Mouse (Mus musculus): ENCODE data around the gene Cgref1.
A peak's percentile ranks its signal among the peaks of the same experiment; 100 is the strongest.

Cgref1 gene

DNA sequence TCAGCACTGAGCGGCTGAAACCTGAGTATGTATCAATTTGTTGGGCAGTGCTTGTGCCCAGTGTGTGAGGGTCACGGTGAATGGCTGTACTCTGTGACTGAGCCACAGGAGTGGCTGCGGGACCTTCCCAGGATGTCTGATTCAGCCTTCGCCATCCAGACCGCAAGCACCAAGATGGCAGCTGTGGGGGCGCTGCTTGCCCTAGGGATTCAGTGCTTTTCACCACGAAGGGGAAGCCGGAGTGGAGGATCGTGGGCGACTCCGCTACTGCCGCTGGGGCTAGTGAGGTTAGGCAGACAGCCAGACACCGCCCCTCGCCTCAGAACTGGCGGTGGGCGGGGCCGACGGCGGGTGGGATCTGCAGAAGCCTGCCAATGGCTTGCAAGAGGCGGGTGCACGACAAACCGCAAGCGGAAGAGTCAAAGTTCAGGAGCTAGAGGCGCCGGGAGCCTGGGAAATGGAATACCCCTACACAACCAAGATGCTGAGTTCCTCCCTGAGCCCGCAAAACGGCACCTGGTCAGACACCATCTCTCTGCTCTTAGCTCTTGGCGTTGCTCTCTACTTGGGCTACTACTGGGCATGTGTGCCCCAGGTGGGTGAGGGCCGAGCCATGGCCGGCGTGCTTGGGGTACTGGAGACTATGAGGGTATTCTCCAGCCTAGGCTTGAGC is 4.4 kb upstream of the Cgref1 start:
- peak; percentile 96 for DNase-seq

DNA sequence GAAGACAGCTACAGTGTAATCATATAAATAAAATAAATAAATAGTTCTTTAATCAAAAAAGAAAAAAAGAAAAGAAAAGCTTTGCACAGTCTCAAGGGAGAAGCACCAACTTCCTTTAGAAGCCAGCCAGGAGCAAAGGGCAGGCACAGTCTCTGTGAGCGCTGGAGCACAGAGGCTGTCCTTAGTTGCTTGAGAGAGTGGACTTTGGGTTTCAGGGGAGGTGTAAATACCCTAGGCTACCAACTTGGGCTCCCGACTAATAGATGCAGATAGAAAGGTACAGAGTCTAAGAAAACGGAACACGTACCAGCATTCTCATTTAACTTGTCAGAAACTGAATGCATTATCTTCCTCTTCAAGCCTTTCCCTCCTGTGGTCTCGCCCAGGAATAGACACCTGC is 3.2 kb upstream of the Cgref1 start:
- peak; percentile 83 for DNase-seq

DNA sequence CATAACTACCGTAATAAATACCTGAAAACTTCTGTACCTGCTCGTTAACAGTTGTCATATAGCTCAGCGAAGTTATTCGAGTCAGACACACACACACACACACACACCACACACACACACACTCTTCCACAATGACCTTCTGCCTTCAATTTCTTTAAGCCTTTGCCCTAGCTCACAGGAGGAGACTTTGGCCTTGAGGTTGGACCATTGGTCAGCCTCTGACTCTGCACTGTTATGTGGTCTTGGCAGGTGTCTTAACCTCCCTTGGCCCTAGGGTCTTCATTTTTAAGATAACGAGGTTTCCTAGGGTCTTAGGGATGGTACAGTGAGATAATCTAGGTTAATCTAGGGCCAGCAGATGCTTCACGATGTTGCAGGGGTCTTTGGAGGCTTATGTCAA is 1.0 kb downstream of the Cgref1 start:
- DNase-seq = peak; percentile 81

DNA sequence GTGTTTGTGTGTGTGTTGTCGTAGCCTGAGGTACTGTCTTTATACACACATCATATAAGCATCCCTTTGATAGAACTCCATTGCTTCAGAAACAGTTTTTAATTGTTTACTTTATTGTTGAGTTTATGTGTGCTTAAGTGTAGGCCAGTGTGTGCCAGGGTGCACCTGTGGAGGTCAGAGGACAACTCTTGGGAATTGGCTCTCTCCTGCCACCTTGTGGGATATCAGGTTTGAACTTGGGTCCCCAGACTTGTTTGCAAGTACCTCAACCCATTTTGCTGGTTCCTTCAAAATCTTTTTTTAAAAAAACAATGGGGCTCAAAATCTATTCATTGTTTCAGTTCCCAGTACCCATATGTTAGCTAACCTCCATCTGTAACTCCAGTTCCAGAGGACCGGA is 2.4 kb downstream of the Cgref1 start:
- DNase-seq = peak; percentile 70

DNA sequence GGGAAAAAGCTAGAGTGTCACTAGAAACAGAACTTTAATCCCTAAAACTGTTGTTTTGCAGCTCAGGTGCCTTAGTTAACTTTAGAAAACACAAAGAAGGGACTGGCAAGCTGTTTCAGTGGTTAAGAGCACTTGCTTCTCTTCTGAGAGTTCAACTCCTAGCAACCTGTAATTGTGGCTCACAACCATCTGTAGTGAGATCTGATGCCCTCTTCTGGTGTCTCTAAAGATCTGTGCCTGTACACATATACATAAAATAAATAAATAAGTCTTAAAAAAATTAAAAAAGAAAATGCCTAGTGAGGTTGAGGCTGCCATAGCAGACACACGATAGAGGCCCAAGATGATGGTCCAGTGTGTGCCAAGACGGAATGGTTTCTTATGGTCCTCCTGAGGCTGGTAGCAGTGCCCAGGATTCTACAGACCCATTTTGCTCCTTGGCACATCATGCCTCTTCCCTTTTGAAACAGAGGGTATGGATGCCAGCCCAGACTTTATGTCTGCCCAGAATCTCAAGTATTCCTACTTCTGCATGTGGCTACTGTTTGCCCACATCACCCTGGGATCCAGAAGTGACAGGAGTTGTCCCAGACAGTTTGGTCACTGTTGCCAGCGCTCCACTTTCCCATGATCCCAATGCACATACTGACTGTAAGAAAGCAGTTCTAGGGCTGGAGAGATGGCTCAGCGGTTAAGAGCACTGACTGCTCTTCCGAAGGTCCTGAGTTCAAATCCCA is 10.5 kb downstream of the Cgref1 start:
- DNase-seq = peak; percentile 13

DNA sequence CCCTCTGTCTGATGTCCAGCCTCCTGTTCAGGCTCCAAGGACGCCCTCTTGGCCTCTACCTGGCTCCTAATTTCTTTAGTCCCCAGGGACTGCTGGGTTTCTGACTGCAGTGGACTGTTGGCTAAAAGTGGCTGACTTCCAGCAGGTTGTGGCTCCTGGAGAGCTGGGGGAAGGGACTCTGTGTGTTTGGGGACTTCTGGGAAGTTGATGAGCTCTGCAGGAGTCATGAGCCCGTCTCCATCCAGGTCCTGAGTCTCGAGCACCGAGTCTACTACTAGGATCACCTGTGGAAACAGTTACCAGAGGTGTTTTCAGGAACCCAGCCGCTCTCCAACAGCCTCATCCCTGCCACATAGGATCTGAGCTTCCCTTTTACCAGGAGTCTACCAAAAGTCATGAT is 11.7 kb downstream of the Cgref1 start:
- DNase-seq = peak; percentile 15

DNA sequence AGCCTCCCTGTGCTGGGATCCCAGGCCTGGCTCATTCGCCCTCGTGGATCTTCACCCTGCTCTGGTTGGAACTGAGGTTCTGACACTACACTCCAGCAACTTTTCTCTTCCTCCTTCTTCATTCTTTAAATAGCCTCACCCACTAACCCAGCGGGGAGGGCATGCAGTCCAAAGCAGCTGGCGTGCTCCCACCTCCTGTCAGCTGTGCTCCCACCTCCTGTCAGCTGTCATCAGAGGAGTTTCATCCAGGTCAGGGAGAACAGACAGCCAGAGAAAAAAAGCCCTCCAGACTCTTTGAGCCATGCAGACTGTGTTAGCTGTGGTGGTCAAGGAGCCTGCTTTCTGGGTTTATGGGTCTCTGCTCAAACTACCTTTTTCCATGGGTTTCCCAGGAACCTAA is 14.0 kb downstream of the Cgref1 start:
- DNase-seq = no peak

DNA sequence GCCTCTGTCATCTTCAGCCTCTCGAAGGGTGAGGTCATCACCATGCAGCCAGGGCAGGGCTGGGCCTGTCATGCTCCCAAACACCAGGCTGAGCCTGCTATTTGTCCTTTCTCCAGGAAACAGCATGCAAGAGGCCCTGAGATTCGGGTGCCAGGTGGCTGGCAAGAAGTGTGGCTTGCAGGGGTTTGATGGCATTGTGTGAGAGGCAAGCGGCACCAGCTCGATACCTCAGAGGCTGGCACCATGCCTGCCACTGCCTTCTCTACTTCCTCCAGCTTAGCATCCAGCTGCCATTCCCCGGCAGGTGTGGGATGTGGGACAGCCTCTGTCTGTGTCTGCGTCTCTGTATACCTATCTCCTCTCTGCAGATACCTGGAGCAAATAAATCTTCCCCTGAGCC is 14.5 kb downstream of the Cgref1 start:
- DNase-seq = peak; percentile 14

DNA sequence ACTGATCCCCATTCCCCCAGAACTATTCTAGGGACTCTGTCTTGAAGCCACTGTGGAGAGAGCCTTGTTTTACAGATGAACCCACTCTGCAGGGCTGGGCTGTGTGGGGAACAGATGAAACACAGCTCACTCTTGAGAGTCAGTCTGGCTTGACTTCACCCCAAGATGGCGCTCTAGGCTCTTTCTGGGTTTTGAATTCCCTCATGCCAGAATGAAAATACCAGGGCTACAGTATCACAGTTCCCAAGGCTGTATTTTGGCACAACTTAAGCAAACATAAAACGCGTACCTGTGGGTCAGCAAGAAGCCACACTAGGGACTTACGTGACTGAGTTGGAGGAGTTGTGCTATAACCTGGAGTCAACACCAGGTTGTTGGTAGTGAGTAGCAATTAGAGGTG is 15.3 kb downstream of the Cgref1 start:
- DNase-seq = peak; percentile 81

DNA sequence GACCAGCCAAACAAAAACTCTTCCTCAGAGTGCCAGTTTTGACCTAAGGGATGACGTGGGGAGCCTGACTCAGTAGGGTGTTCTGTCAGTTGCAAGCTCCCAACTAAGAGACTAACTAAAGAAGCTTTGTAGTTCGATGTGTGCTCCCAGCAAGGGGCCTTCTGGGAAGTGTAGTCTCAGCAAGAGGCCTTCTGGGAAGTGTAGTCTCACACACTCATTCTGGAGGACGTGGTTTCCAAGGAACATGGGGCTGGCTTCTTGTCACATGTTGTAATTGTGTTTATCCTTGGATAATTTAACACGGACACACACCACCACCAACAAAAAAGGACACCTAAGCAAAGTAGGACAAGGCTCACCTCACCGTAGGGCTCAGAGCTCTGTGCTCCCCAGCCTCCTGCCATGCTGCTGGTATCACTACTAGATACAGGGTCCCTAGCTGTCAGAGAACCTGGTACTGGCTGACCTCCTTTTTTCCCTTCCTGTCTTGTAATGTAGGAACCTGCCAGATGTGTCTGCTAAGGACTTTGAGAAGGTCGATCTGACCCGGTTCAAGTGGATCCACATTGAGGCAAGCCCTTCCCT is 17.4 kb downstream of the Cgref1 start:
- DNase-seq = peak; percentile 70

DNA sequence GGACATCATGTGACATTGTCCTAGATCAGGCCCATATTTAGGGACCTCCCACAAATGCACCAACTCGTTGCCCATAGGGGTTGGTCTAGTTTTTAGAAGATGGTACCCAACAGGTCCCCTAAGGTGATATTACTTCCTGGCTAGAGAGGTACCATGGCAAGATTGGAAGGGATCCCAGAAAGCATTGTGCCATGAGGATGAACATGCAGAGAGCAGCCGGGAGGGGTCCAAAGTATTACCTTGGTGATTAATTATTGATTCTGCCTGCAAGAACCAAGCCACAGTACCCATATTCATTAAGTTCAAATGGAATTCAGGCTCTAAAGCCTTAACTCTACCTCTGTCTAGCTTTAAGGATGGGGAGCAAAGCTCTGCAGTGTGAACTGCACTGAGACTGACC is 19.3 kb downstream of the Cgref1 start:
- DNase-seq = peak; percentile 95

DNA sequence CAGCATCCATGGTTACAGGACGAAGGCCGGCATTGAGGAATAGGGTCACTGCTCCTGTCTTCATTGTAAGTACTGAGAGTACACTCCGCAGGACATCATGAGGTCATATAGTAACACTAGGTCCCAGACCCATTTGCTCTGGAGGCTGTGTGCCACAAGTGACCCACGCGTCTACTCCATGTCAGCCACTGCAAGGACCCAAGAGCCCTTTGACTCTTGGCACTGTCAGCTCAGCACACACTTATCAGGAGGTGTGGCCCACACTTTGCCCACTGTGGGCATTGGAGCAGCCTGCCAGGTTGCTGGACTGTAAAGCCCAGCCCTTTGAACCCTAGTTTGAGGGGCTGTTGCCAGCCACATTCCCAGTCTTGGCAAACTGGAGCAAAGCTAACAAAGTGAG is 20.2 kb downstream of the Cgref1 start:
- peak; percentile 95 for DNase-seq

DNA sequence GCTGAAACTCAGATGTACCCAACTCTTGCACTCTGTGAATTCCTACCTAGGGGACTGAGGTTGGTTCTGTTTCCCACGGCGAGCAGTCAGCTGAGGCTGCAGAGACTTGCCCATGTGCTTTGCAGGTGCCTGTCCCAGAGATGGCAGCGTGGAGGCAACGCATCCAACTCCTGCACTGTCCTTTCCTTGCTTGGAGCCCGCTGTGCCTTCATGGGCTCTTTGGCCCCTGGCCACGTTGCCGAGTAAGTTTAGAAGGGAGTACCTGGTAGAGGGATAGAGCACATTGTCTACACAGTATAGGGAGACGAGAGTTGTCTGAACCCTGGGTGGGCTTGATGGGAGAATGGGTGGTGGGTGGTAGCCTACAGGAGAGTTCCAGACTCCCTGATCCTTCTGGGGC is 20.8 kb downstream of the Cgref1 start:
- DNase-seq = peak; percentile 40

DNA sequence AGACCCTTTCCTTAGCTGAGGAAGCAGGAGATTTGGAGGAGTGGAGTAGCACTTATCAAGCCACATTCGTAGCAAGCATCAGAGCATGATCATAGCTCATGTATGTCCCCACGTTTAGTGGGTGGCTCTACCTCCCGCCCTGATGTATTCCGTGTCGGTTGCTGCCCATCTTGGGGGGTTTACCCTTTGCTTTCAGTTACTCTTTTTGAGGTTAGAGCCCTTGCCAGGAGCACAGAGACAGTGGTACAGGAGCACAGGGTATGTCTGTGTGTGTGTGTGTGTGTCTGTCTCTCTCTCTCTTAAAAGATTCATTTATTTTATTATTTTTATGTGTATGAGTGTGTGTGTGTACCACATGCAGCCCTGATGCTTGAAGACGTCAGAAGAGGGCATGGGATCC is 22.3 kb downstream of the Cgref1 start:
- DNase-seq = no peak

DNA sequence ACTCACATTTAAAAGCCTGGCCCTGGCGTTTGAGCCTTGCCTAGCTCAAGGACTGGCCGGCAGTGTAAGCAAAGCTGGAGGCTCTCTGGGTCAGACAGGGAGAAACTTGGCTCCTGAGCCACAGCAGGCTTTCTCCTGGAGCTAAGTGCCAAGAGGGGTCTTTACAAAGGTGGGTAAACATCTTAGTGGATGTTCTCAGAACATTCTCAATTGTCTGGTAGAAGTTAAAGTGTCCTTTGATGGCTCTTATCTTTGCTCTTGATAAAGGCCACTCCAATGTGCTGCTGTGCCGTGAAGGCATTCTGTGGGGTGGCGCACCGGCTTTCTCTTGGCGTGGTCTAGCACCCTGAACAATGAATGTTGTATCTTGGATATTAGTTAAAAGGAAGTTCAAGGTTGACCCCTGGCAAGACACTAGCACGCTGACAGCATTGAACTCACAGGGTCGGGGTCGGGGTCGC is 22.8 kb downstream of the Cgref1 start:
- peak; percentile 38 for DNase-seq

DNA sequence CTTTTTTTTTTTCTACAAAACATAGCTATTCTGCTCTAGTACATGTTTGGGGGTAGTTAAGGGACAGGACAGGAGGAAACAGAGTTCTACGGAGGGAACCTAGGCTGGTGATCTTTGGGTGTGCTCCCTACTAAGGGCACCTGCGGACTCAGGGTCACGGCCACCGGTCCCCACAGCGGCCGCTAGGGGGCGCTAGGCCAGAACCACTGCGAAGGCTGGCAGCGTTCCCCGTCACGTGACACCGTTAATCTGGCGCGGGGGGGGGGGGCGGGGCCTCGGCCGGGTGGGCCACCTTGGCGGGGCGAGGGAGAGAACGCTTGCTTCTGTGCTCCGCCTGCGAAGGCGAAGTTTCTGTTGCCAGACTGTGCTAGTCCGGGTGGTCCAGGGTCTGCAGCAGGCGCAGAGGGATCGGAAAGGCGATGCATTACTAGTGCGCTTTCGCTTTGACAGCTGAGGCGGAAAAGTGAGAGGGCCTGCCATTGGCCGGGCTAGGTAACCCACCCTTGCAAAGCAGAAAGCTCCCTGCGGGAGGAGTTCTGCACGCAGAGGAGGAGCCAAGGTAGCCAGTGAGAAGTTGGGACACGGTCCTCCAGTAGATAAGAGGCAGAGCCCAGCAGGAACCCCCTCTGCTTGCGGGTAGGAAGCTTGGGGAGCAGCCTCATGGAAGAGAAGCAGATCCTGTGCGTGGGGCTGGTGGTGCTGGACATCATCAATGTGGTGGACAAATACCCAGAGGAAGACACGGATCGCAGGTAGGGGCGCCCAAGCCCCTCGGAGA is 23.9 kb downstream of the Cgref1 start, which contains the start of gene Khk:
Gene Khk, plus strand, starts transcription at position 176 of the 778 bp plus-strand sequence.
- DNase-seq = peak; percentile 95

DNA sequence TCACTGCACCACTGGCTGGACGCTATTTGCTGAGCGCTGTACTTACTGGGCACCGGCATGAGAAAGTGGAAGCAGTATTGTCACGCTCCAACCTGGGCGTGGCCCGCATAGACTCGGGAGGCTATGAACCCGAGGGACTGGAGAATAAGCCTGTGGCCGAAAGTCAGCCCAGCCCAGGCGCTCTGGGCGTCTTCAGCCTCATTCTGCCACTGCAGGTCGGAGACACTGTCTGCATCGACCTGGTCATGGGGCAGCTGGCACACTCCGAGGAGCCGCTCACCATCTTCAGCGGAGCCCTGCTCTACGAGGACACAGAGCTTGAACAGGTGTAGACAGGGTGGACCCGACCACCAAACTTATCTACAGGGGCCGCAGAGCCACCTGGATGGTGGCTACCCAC is 24.8 kb downstream of the Cgref1 start:
- DNase-seq = peak; percentile 63

DNA sequence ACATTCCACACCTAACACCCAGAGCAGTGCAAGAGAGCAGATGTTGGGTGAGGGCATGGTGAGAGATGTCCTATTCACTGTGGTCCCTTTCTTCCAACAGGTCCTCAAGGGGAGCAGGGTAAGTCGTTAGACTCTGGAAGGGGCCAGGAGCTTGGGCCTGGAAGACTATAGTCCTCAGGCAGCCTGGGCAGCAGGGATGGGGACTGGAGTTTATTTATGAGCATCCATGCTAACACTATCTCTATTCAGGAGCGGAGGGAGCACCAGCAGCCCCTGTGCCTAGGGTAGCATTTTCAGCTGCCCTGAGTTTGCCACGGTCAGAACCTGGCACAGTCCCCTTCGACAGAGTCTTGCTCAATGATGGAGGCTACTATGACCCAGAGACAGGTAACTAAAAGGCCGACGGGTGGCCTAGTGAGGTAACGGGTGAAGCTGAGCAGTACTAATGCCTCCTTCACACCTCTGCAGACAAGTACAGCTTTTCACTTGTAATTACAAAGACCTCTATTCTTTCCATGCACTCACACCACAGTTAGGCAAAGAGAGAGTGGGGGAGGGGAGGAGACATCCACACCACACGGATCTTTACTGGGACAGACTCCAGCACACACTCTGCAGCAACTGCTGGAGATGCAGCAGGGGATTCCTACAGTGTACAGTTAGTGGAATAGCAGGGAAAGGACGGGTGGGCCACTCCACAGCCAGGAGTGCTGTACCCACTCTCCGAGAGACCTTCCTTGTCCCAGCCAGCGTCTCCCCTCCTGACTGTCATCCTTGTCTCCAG is 25.4 kb downstream of the Cgref1 start:
- peak; percentile 42 for DNase-seq

DNA sequence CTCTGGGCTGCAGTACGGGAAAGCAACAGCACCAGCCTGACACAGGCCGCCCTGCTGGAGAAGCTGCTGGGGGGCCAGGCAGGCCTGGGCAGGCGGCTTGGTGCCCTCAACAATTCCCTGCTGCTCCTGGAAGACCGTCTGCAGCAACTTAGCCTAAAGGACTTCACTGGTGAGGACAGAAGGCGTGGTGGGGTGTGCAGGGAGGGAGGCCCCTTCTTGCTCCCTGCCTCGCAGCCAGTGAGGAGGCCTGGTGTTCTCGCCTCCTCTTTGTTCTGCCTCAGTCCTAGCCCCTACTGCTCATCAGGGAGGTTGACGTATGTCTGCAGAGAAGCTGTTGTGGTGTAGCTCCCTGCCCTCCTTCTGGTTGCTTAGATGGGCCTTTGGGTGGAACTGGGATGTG is 26.7 kb downstream of the Cgref1 start:
- no peak for DNase-seq

DNA sequence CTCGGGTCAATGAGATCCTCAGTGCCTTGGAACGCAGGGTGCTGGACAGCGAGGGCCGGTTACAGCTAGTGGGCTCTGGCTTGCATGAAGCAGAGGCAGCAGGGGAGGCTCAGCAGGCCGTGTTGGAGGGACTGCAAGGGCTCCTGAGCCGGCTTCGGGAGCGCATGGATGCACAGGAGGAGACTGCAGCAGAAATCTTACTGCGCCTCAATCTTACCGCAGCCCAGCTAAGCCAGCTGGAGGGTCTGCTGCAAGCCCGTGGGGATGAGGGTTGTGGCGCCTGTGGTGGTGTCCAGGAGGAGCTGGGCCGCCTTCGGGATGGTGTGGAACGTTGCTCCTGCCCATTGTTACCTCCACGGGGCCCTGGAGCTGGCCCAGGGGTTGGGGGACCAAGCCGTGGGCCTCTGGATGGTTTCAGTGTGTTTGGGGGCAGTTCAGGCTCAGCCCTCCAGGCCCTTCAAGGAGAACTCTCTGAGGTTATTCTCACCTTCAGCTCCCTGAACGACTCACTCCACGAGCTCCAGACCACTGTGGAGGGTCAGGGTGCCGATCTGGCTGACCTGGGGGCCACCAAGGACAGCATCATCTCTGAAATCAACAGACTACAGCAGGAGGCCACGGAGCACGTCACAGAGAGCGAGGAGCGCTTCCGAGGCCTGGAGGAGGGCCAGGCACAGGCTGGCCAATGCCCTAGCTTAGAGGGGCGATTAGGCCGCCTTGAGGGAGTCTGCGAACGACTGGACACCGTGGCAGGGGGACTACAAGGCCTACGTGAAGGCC is 27.3 kb downstream of the Cgref1 start:
- peak; percentile 27 for DNase-seq

DNA sequence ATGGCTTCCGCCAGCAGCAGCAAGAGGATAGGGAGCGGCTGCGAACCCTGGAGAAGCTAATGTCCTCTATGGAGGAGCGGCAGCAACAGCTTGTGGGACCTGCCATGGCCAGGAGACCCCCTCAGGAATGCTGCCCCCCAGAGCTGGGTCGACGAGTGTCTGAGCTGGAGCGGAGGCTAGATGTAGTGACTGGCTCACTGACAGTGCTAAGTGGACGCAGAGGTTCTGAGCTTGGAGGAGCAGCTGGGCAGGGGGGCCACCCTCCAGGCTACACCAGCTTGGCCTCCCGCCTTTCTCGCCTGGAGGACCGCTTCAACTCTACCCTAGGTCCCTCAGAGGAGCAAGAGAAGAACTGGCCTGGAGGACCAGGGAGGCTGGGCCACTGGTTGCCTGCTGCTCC is 28.0 kb downstream of the Cgref1 start:
- no peak for DNase-seq

DNA sequence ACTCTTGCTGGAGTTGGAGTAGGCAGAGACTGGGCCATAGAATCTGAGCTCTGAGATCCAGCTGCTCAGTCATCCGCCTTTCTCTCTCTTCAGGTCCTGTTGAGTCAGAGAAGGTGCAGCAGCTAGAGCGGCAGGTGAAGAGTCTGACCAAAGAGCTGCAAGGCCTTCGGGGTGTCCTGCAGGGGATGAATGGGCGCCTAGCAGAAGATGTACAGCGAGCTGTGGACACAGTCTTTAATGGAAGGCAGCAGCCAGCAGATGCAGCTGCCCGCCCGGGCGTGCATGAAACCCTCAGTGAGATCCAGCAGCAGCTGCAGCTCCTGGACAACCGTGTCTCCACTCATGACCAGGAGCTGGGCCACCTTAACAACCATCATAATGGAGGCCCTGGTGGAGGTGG is 28.6 kb downstream of the Cgref1 start:
- no peak for DNase-seq
